Mouse (Mus musculus): ENCODE measurements around the gene Bace2. TPM values are rescaled to one million over a fixed set of nuclear protein-coding genes. Genes with fewer than 3 reads are reported as not detected.

The Bace2 gene
- 10 to 100 TPM; 13.2 to 17.0 TPM for total RNA-seq (2021)
- long read RNA-seq, experiment 1, full-length matches to known transcripts, result 16 of 18 reads
- long read RNA-seq, experiment 1, partial matches to known transcripts, result 0 of 18 reads
- long read RNA-seq, experiment 1, other reads (novel, unspliced or antisense), result 2 of 18 reads
- long read RNA-seq, experiment 2, full-length matches to known transcripts, result 9 of 10 reads
- long read RNA-seq, experiment 2, partial matches to known transcripts, result 0 of 10 reads
- long read RNA-seq, experiment 2, other reads (novel, unspliced or antisense), result 1 of 10 reads

GRCm38 (mm10) chr16:97356499-97357187 is at the start of gene Bace2:
TSS of gene Bace2 (plus strand) at chr16:97356742.
- peak; percentile 84 to 91 for DNase-seq

DNA sequence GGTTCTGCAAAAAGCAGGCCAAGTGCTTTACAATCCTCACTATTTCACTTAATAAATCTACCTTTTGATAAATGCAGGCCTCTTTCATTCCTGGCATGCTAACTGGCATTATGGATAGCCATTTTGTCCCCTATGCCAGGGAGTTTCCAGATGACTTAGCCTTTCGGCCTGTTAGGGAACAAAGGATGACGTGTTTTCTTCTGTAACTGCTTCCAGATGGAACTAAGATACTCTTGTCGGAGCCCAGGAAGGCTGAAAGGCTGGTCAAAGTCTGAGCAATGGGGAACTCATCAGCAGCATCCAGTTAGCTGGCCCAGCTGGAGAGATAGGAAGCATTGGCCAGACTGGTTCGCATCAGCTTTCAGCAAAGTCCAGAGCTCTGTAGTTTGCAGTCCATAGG is 48.9 kb upstream of the Bace2 start:
- DNase-seq, result no peak

GRCm38 (mm10) chr16:97309796-97310569 is 46.6 kb upstream of the Bace2 start:
- DNase-seq, result no peak

- DNase-seq, result peak; percentile 45 to 54
These were observed 46.0 kb upstream of the Bace2 start for GRCm38 (mm10) chr16:97310570-97310846.

DNA sequence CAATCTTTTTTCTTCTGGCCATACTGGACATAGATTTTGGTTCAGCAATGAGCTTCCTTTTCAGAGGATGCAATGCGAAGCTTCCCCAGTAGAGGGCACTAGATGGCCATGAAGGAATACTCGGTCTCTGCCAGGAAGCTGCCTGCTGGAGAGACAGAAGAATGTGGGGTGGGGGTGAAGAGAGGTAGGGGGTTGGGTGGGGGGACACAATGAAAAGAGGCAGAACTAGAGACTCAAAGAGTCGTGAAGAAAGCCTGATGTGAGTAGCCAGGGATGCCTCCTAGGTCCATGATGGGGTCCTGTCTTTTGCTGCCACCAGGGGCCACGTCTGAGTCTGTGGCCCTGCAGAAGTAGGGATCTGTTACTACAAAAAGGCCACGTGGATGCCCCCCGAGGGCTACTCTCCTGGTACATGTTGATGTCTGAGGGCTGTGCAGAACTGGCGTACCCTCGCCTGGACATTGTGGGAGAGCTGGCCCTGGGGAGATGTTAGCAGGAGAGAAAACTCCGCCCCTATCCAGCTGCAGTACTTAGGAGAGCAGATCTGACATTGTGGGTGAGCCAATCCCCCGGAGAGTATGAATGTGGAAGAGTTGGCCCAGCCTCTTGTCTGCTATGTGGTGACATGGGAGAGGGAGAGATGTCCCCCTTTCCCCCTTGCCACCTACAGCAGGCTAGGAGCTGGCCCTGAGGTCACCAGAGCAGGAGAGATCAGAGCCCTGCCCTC is 43.4 kb upstream of the Bace2 start:
- DNase-seq, result peak; percentile 75 to 81

- no peak for DNase-seq
These were observed 35.0 kb upstream of the Bace2 start for GRCm38 (mm10) chr16:97321576-97321975.

GRCm38 (mm10) chr16:97322604-97323003 is 33.9 kb upstream of the Bace2 start:
- DNase-seq, result no peak

DNA sequence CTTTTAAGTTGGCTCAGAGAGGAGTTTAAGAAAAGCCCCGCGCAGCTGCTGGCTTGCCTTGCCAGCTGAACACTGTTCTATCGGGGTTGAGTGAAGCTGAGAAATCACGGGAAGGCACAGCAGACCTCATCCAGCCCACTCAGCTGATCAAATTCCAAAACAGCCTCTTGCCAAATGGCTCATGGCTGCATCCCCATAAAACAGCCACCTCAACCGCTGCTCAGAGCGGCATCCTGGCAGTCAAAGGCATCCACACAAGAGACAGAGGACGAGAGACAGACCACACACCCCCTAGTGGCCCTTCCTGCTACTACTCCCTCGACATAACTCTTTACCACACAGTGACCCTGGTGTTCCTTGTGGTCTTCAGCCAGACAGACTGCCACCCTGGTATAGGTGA is 30.6 kb upstream of the Bace2 start:
- peak in 1 of 2 experiments; percentile 46 for DNase-seq

DNA sequence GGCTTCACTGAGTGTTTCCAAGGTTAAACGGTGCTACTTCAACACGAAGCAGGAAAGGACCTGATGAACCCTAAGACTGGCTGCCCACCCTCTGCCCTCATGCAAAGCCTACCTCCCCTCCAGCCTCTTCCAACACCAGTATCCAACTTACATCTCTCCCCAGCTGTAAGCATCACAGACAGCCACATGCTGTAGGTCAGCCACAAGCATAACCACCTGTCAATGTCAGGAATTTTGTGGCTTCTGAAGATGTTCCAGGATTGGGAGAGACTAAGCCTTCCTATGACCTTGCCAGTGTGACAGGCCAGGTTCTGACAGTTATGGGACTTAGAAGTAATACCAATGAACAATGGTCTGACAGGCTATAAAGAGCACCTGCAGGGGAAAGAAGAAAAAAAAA is 27.9 kb upstream of the Bace2 start:
- DNase-seq, result no peak

DNA sequence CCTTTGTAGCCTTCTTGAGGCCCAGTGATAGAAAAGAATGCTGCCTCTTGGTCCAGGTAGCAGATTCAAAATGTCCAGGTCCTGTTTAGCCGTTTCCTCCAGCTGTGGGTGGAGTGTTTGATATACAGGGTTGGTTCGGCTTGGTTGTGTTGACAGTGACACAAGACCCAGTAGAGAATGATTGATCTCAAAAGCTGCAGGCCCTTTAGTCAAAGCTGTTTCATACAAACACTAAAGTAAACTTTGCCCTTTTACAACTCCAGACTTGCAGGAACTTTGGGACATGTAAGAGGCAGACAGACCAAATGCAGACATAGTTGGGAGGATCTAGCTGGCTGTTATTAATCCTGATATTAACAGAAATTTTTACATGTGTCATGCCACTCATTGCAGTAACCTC is 3.5 kb upstream of the Bace2 start:
- DNase-seq, result no peak

DNA sequence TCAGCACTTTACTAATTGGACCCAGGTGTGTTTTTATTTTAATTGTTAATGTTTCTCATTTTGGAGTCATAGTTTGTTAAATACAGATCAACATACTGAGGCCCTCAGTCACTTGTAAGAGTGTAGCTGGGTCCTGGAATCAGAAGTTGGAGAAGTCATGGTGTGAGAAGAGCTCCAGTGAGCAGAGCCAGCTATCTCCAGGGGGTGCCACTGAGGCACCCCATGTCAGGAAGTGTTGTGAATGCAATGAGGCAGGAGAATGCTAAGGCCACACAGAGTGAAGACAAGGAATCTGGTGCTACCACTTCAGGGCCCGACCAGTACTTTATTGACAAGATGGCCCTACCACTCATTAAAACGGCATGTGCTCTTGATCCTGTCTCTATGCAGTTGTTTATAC is 1.9 kb upstream of the Bace2 start:
- DNase-seq, result no peak

DNA sequence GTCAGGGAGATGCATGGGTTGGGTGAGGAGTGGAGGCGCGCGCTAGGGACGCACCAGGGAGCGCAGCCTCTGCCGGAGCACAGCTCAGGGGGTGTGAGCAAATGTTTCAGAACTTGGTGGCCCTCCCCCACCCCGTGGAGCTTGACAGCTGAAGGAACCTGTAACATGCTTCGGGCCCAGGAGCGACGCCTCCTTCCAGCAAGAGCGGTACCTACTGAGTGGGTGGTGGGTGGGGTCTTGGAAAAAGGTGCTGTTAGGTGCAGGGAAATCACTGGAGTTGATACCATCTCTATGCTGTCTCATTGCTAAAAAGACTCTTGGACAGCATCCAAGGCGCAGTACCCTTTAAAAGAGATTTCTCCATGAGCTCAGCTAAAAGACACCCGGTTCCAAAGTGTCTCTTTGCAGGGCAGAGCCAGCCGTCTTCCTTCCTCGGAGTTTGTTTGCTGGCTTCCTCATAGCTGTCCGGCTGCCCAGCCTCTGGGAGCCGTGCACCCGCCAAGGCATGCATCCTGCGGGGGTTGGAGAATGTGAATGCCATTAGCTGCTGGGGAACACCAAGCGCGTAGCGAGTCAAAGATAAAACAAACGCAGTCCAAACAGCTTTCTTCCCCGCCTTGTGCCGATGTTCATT is 763 bp downstream of the Bace2 start:
- DNase-seq, result peak; percentile 48 to 63

DNA sequence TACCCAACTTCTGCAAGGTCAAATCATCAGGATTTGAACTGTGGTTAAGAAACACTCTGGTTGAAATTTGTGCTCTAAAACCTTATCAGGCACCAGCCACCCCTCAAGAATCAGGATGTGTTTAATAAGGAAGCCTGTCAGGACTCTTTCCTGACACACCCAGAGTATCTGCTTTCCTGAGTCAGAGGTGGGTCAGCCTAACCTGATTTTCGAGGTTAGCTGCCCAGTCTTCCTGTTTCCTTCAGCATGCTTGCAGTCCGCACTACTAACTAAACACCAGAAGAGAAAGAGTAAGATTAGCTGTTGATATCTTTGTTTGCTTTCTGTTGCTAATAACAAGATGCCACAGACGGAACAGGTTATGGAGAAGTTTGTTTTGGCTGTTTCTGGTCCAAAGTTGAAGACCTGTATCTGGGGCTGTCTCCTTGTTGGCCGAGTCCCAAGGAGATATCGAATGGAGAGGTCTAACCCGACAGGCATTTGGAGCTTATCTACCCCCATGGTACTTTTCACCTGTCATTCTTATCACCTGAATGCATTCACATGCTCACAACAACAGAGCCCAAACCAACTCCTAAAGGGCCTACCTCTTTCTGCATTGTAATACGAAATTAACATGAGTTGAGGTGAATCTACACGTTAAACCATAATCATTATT is 5.8 kb downstream of the Bace2 start:
- no peak for DNase-seq

DNA sequence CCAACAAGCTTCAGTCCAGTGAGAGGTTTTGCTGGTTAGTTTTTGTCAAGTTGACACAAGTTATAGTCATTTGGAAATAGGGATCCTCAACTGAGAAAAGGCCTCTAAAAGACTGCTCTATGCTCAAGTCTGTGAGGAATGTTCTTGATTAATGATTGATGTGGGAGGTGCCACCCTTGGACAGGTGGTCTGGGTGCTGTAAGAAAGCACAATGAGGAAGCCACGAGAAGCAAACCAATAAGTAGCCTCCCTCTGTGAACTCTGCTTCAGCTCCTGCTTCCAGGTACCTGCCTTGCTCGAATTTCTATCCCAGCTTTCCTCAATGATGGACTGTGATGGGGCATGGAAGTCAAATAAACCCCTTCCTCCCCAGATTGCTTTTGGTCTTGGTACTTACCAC is 9.6 kb downstream of the Bace2 start:
- DNase-seq, result no peak

DNA sequence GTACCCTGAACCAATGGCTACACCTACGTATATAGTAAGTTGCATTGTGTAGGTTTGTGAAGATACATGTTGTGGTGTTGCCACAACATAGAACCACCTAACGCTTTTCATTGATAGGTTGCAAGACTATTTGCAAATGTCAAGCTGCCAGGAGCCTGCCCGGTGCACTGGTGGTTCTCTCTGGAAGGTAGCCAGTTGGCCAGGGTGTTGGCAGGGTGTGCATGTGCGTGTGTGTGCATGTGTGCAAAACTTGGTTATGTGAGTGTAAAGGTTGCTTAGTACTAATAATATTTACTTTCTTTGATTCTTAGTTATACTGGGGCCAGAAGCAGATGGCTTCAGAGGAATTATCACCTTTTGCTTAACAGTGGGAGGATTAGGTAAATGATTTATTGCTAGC is 13.7 kb downstream of the Bace2 start:
- DNase-seq, result no peak

- DNase-seq, result no peak
These were observed 31.4 kb downstream of the Bace2 start for GRCm38 (mm10) chr16:97387955-97388354.

DNA sequence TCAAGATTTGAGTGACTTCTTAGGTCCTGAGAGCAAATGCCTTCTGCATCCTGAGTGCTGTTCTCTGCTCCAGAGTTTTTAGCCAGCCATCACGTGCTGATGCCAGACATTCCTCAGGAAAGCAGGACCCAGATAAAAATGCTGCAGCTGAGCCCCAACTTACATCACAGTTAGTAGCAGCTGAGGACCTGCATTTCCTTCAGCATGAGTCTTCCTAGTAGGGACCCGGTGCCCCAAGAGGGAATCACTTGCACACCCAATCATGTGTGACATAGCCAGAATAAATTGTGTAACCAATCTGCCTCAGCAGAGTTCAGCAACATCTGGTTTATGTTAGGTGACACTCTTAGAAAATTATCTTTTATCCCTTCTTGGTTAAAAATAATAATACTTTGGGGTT is 34.7 kb downstream of the Bace2 start:
- DNase-seq, result no peak

DNA sequence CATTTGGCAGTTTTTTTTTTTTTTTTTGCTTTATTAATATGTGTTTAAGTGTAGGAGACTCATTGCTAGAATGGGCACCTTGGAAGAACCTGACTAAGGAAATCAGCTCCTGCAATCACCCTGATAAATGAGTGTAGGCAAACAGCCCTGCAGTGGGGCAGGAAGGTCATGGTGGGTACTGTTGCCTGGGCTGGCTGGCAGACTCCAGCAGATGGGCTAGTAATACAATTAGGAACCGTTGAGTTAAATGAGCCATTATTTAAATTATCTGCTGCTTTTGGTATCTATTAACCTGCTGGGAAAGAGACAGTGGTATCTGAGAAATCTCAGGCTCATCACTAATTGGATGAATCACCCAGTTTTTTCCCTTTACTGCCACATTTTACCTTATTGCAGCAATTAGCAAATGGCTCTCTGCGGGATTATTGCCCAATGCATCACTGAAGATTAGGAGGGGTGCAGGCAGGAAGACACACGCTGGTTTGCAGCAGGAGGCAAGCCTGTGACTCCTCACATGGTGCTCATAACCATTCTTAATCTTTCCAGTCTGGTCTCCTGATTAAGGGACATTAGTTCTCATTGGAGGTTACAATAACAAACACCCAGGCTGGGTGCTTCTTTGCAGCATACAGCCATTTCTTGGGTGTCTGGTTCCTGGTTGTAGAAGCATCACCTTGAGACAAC is 35.3 kb downstream of the Bace2 start:
- no peak for DNase-seq

DNA sequence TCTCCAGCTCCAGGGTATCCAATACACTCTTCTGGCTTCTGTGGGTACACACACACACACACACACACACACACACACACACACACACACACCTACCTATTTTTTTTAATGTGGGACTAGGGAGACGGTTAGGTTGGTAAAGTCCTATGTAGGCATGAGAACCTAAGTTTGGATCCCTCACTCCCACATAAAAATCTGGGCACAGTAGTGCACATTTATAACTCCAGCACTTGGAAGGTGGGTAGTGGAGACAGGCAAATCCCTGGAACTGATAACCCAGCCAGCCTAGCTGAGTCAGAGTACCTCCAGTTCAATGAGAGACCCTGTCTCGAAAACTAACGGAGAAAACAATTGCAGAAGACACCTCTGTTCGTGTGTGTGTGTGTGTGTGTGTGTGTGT is 39.9 kb downstream of the Bace2 start:
- no peak for DNase-seq

DNA sequence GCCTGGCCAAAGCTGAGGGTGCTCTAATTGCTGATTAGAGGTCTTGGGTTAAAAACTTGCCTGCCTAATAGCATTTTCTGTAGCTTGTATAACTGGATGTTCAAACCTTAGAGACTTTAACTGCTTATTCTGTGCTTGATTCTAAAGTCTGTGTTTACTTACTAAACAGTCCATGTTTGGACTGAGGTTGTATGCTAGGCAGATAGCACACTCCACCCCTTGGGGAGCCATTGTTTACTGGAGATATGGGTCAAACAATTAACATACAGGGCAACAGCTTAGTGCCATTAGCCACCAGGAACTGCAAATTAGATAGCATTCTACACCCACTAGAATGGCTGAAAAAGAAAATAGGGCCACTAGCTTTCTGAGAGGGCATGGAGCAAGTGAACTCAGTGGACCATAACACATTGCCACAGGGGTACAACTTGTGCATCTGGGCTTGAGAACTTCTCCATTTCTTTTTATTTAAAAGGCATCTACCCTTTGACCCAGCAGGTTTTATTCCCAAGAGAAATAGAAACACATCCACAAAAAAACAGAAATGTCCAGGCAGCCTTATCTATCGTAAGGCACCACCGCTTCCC is 41.5 kb downstream of the Bace2 start:
- no peak for DNase-seq

DNA sequence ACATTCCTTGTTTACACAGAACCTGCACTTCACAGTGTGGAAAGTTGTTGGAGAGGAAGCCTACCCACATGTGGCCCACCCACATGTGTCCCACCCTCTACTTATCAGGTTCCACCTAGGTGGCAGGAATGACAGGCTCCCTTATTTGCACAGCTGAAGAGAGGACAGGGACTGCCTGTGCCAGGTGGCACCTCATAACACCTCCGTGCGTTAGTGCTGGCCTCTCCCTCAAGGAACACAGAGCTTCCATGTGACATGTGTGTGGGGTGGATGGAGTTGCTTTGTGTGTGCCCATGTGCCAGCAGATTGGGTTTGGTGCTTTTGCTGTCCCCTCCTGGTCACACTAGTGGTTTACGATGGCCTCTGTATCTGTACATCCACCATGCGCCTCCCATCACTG is 43.4 kb downstream of the Bace2 start:
- DNase-seq, result no peak

Measured in adrenal gland, postnatal 36 days (tissue).